Mouse (Mus musculus) brain, embryonic 14.5 days (tissue): ENCODE data around the gene A630076J17Rik.

ENCODE experiments used
- CTCF ChIP-seq: fragments of 200-500 bp; IDR thresholded peaks from 2 replicates; pipeline ENCODE4 v1.5.1; 2012; ENCODE audit warnings: inconsistent platforms, mild to moderate bottlenecking, moderate library complexity, borderline replicate concordance; ENCODE audit not compliant: insufficient read depth, insufficient read length; ENCODE audit errors: extremely low read depth
- POLR2A ChIP-seq: fragments of 200-500 bp; IDR thresholded peaks from 2 replicates; pipeline ENCODE4 v1.6.1; 2012; ENCODE audit warnings: mild to moderate bottlenecking, inconsistent platforms, borderline replicate concordance; ENCODE audit not compliant: poor library complexity, insufficient read depth, insufficient read length, severe bottlenecking; ENCODE audit errors: extremely low read depth

DNA sequence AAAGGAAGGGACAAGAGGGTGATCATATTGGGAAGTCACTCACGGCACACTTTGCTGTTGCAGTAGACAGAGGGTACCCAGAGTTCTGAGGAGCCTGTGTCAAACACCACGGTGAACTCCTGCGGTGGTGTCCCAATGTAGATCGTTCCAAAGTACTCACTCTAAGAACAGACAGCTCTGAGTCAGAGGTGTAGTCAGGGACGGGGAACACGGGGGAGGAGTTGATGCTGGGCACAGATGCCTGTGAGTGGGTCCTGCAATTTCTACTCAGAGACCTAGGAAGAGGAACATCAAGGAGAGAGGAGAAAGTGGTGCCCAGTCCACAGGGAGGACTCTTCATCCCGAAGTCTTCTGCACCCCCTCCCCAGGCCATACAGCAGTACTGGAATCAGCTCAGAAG is 11.8 kb upstream of the A630076J17Rik start:
- TF ChIP-seq CTCF, result no peak
- TF ChIP-seq POLR2A, result no peak
